Mouse (Mus musculus) limb, embryonic 14.5 days (tissue): ENCODE measurements around the gene Neurl1a. TPM values are rescaled to one million over a fixed set of nuclear protein-coding genes. Genes with fewer than 3 reads are reported as not detected.

Experiments
- ATAC-seq: fragments of 200-750 bp; cut with Nextera tagmentation; 2 replicates; pipeline ENCODE4 v1.8.0; 2017; ENCODE audit warnings: low read depth, moderate number of reproducible peaks, moderate TSS enrichment; ENCODE audit not compliant: low FRiP score
- DNase-seq: peaks from one replicate; pipeline ENCODE4 v3.0.0-alpha.2; 2015; ENCODE audit warnings: low spot score
- H3K27ac ChIP-seq: fragments of 300-500 bp; sonication (generic); replicated peaks from 2 replicates; pipeline ENCODE4 v1.5.1; 2014; ENCODE audit warnings: low read depth, mild to moderate bottlenecking, low read length, moderate library complexity, mixed read lengths
- H3K27me3 ChIP-seq: fragments of 300-500 bp; sonication (generic); 2 replicates; pipeline ENCODE4 v1.6.1; 2014; ENCODE audit warnings: low read length, mixed read lengths; ENCODE audit not compliant: control insufficient read depth, insufficient read depth
- H3K36me3 ChIP-seq: fragments of 300-500 bp; sonication (generic); 2 replicates; pipeline ENCODE4 v1.6.1; 2014; ENCODE audit warnings: mild to moderate bottlenecking, low read length, moderate library complexity, mixed read lengths; ENCODE audit not compliant: control insufficient read depth, insufficient read depth
- H3K4me1 ChIP-seq: fragments of 300-500 bp; sonication (generic); 2 replicates; pipeline ENCODE4 v1.6.1; 2014; ENCODE audit warnings: antibody characterized with exemption, low read length, mixed read lengths; ENCODE audit not compliant: control insufficient read depth, insufficient read depth
- H3K4me2 ChIP-seq: fragments of 300-500 bp; sonication (generic); replicated peaks from 2 replicates; pipeline ENCODE4 v1.6.1; 2014; ENCODE audit warnings: low read depth, mild to moderate bottlenecking, low read length, moderate library complexity; ENCODE audit not compliant: severe bottlenecking
- H3K4me3 ChIP-seq: fragments of 300-500 bp; sonication (generic); replicated peaks from 2 replicates; pipeline ENCODE4 v1.5.1; 2014; ENCODE audit warnings: low read length
- H3K9ac ChIP-seq: fragments of 300-500 bp; sonication (generic); 2 replicates; pipeline ENCODE4 v1.6.1; 2014; ENCODE audit warnings: mild to moderate bottlenecking, low read depth, low read length, moderate library complexity; ENCODE audit not compliant: severe bottlenecking
- H3K9me3 ChIP-seq: fragments of 300-500 bp; sonication (generic); 2 replicates; pipeline ENCODE4 v1.6.1; 2016; ENCODE audit warnings: low read length; ENCODE audit not compliant: control insufficient read depth
- POLR2A ChIP-seq: fragments of 200-500 bp; IDR thresholded peaks from 2 replicates; pipeline ENCODE4 v1.8.0; 2012; ENCODE audit warnings: inconsistent platforms, mild to moderate bottlenecking, moderate library complexity, borderline replicate concordance; ENCODE audit not compliant: insufficient read depth, insufficient read length; ENCODE audit errors: extremely low read depth
- WGBS: fragments of 180-500 bp; shearing (Covaris S2); extraction: QIAGEN DNeasy Blood & Tissue Kit; methylation state at CpG from one replicate; pipeline ENCODE4 v1.1.7; 2014; 5-methylcytosine and 5-hydroxymethylcytosine counted together
- polyA plus RNA-seq, 2 experiments: library from polyadenylated mRNA; depleted of rRNA in 1 of 2; stranded (reverse) in 1 of 2; unstranded in 1 of 2; fragments of >200 nt; fragmentation: Nextera tagmentation in 1 of 2; extraction: Ambion mirVana in 1 of 2; gene quantifications; 2 replicates each; pipeline versions ENCODE4 v1.2.1 to v1.2.3; 2012 to 2014

Gene Neurl1a
- polyA plus RNA-seq, 2 experiments: 8.0 to 10.3 TPM

DNA sequence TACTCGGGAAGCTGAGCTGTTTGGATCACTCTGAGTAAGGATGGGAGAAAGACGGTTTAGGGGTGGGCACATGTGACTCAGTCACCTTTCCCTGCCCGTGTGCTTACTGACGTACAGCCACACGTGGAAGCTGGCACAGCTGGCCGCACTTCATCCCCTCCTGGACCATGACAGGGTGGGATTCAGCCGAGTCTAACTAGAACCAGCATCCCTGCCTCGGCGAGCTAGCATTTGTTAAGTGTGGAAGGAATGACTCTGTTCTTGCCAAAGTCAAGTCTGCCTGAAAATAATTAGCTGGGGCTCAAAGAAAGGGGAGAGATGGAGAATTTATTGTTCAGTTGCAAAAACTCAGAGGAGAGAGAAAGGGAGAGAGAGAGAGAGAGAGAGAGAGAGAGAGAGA is 91.9 kb downstream of the Neurl1a start:
- no peaks in the 10 kb centered on the region for H3K27me3 ChIP-seq
- H3K9ac ChIP-seq: no peak overlapping the region
- H3K4me1 ChIP-seq: no peaks in the 10 kb centered on the region
- H3K4me2 ChIP-seq: no peak overlapping the region
- DNase-seq (no peak), ATAC-seq (peak; percentile 8; the same call in 1 of the 2 replicates)
- no peak for TF ChIP-seq POLR2A
- 72% methylated on average over 9 of the region's 9 CpGs for WGBS
- 0 out of 2 replicates have a peak overlapping the region, but pooled peaks have one; percentile 13 for H3K27ac ChIP-seq
- no peaks in the 10 kb centered on the region for H3K9me3 ChIP-seq
- H3K36me3 ChIP-seq: peaks cover 99% of the 10 kb centered on the region
- H3K4me3 ChIP-seq: no peak overlapping the region

DNA sequence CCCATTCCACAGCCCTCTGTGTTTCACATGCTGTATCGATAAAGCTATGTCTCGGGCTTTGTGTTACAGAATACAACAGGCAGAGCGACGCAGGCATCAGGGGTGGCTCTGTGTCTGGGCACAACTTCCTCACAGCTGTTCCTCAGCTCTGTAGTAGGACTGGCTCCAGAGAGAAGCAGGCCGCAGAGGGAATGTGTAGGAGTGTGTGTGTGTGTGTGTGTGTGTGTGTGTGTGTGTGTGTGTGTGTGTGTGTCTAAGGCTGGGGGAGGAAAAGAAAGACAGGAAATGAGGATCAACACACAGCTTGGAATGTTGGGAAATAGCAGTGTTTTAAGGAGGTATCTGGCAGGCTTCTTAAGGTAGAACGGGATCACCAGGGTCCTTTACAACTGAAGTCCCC is 98.1 kb downstream of the Neurl1a start:
- DNase-seq (no peak), ATAC-seq (no peak)
- Histone ChIP-seq H3K4me3 (no peak overlapping the region), H3K4me2 (no peak overlapping the region), H3K36me3 (peaks cover 95% of the 10 kb centered on the region), H3K4me1 (no peaks in the 10 kb centered on the region; the same call in 1 of the 2 replicates), H3K27ac (peak overlapping the region; percentile 33; the same call in 1 of the 2 replicates), H3K9ac (no peak overlapping the region), H3K9me3 (no peaks in the 10 kb centered on the region), H3K27me3 (no peaks in the 10 kb centered on the region)
- TF ChIP-seq POLR2A: no peak
- WGBS: 73% methylated on average over 6 of the region's 6 CpGs

DNA sequence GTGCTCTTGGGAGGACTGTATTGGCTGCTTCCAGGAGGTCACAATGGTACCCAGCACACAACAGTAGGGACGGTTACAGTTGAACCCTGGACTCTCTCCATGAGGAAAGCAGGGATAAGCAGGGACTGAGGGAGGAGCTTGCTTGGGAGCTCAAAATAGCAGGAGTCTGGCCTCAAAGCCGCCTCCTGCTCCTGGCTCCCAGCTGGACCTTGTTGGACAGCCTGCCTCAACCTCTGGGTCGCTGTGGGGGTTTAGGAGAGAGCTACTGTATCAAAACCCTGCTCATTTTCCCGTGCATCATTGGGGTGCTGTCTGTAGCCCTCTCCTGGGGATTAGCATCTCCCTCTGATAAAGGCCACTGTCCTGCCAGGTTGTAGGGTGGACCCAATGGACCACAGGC is 100.8 kb downstream of the Neurl1a start:
- no peaks in the 10 kb centered on the region; the same call in 1 of the 2 replicates for H3K4me1 ChIP-seq
- H3K27me3 ChIP-seq: no peaks in the 10 kb centered on the region
- no peak for TF ChIP-seq POLR2A
- H3K4me3 ChIP-seq: no peak overlapping the region
- no peak overlapping the region; the same call in 1 of the 2 replicates for H3K27ac ChIP-seq
- no peak overlapping the region for H3K4me2 ChIP-seq
- no peaks in the 10 kb centered on the region for H3K9me3 ChIP-seq
- ATAC-seq (no peak), DNase-seq (no peak)
- H3K36me3 ChIP-seq: peaks cover 92% of the 10 kb centered on the region
- WGBS: 88% methylated on average over 4 of the region's 4 CpGs
- H3K9ac ChIP-seq: no peak overlapping the region

DNA sequence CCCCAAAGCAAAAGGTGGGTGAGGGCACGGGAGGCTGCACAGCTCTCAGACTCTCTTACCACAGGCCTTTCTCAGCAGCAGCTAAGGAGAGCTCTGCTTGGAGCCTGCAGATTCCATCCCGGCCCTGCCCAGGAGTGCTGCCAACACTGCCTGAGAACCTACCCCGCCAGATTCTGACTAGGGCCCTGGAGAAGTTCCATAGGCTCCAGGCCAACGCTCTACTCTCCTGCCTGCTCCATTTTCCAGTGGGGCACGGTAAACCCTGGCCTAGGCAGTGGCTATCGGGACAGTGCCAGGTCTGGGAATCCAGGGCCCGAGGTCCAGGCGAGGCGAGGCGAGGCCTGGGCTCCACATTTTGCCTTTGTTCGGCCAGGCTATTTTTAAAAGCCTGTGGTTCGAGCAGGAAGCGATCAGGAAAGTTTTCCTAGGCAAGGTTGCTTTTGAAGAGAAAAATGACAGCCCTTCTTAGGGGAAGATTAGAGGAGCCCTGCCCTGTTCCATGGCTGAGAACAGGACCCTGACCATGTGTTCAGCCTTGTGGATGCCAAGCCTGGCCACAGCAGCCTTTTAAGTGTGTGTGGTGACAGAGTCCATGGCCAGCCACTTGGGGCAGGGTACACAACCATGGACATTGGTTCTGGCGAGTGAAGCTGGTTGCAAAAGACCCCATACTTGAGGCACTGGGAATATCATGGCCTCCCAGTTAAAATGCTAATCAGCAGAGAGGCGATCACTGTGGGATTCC is 101.3 kb downstream of the Neurl1a start:
- Histone ChIP-seq H3K27me3 (no peaks in the 10 kb centered on the region), H3K4me2 (no peak overlapping the region), H3K36me3 (peaks cover 92% of the 10 kb centered on the region), H3K9me3 (no peaks in the 10 kb centered on the region), H3K9ac (no peak overlapping the region), H3K4me1 (no peaks in the 10 kb centered on the region; the same call in 1 of the 2 replicates), H3K4me3 (no peak overlapping the region), H3K27ac (peak overlapping the region; percentile 65)
- no peak for TF ChIP-seq POLR2A
- ATAC-seq (peak; percentile 17; the same call in 1 of the 2 replicates), DNase-seq (peak; percentile 62)
- 85% methylated on average over 15 of the region's 15 CpGs for WGBS

DNA sequence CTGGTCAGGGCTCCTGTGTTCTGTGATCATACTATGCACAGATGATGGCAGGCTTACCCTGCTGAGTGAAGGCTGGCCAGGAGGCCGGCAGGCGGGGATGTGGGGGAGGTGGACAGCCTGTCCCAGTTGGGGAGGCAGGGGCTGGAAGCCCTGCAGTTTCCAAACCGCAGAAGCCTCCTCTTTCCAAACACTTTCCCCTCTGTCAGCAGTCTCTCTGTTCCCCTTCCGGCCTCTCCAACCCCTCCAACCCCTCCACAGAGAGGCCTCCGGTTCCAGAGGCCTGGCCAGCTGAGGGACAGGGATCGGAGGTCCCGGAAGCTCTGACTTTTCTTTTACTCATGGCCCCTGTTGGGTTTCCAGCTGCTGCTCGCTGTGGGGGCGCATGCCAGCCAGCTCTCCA is 102.3 kb downstream of the Neurl1a start:
- WGBS: 85% methylated on average over 9 of the region's 9 CpGs
- H3K36me3 ChIP-seq: peaks cover 92% of the 10 kb centered on the region
- ATAC-seq (no peak), DNase-seq (no peak)
- peak overlapping the region; percentile 65; the same call in 1 of the 2 replicates for H3K27ac ChIP-seq
- H3K9ac ChIP-seq: no peak overlapping the region
- no peaks in the 10 kb centered on the region for H3K9me3 ChIP-seq
- TF ChIP-seq POLR2A: no peak
- H3K4me1 ChIP-seq: no peaks in the 10 kb centered on the region; the same call in 1 of the 2 replicates
- H3K4me3 ChIP-seq: no peak overlapping the region
- H3K27me3 ChIP-seq: no peaks in the 10 kb centered on the region
- no peak overlapping the region for H3K4me2 ChIP-seq
